Mouse (Mus musculus): ENCODE results near the gene Syce2.

The Syce2 gene

GRCm38 (mm10) chr8:84928456-84929306 is 56.8 kb downstream of the Syce2 start:
- DNase-seq (ENCODE audit: low read depth), result peak; percentile 81

DNA sequence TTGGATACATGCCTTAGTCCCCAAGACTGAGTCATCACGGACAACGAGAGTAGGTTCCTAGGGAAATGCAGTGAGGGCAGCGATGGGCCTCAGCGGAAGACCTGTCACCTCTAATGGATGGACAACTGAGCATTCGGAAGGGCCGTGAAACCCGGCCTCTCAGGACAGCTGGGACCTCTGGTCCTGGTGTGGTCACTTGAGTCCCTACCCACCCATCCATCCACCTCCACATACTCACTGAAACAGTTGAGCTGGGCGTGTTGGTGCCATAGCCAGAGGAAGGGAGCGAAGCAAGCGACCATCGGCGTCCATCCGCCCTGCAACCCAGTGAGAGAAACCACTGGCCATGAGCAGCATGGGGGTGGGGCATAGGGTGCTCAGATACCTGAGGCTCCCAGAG is 58.7 kb downstream of the Syce2 start:
- DNase-seq (ENCODE audit: low read depth), result no peak

- peak; percentile 10 for DNase-seq (ENCODE audit: low read depth)
Observed at GRCm38 (mm10) chr8:84933767-84934559, 62.1 kb downstream of the Syce2 start.

DNA sequence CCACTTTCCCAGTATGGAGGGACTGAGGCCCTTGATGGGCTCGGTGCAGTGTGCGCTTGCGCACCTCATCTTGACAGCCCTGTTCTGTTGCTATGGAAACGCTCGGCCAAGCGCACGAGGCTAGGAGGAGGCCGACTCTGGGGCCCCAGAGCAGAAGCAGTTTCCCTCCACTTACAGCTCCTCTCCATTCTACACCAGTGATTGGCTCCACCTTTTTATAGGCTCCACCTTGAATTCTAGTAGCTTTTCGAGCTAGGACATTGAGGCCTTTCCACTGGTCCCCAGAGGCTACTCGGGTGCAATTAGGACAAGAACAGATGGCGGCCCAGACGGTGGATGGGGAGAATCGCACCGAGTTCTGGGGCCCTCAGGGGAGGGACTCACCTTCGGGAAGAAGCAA is 62.9 kb downstream of the Syce2 start:
- peak; percentile 48 for DNase-seq (ENCODE audit: low read depth)

DNA sequence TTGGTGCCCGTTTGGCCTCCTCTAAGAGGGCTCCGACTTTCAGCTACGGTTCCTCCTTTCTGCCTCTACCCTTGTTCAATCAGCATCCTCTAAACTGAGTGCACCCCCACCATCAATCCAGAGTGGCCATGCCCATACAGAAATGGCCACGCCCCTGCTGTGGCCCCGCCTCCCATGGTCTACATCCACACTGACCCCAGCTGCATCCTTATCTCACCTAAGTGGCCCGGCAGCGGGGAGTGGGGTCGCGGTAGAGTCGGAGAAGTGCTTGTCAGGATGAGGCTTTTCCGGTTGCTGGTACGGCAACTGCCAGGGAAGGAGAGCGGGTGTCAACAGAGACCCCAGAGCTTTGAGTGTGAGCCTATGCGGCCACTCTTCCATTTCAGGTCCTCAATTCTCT is 63.6 kb downstream of the Syce2 start:
- no peak for DNase-seq (ENCODE audit: low read depth)

DNA sequence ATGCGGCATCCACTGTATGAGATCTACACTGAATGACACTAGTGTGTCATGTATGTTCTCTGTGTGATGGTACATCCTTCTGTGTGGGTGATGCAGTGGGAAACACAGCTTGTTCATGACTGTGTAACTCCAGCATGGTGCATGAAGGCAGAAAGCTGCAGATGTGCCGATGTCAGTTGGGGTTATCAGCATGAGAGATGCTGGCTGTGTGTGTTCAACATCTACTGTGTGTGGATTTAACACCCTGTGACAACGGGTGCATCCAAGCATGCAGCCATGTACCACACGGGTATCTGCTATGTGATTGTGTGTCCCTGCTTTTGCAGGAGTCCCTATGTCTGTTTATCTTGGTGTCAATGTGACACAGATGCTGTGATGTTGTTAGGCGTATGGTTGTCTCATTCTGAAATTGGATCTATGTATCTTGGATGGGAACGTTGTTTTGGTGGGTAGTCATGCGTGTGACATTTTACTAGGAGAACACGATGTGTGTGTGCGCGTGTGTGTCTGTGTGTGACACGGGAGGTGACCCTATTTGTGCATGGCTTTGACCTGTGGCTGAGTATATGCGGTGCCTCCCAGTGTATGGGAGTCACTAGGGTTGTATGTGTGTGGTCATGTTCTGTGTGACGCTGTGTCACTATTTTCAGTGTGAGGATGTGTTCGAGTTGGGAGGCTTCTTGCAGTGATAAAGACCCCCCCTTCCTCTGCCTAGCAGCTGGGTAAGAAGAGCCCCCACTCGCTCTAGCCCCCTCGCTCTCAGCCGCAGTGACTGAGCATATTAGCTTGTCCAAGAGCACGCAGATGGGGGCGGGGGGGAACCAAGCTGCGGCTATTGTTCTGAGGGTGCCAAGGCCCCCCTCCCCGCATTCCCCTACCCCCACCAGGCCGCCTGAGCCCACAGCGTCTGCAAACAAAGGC is 64.4 kb downstream of the Syce2 start:
- DNase-seq (ENCODE audit: low read depth), result no peak

DNA sequence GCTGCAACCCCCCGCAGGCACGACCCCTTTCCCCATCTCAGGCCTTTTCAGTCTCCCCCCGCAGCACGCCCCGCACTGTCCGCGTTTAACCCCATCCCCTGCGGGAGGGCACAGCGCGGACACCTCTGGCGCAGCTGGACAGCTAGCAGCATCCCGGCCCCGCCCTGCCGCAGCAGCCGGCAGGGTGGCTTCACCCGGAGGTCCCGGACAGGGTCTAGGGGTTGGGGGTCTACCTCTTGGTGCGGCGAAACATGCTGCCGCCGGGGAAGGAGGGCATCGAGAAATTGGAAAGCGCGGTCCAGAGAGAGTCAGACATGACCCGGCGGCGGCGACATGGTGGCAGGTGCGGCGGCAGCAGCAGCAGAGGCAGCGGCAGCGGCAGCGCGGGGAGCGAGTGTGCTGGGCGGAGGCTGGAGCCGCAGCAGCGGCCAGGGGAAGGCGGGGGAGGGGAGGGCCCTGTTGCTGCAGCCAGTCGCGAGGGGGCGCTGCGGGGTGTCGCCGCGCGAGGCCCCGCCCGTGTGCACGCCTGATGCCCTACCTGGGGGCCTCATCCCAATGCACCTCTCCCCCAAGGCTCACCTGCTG is 65.1 kb downstream of the Syce2 start, which contains the start of gene Mast1:
Mast1 (minus strand) TSS at position 398 of the 585 bp plus-strand sequence.
- DNase-seq (ENCODE audit: low read depth), result peak; percentile 77

All from induced T-regulatory cell, adult 2 months (primary cell).